Mouse (Mus musculus) kidney, embryonic 16.5 days (tissue): Measurements from ENCODE around the gene Ydjc. TPM values are rescaled to one million over a fixed set of nuclear protein-coding genes. Genes with fewer than 3 reads are reported as not detected.
A peak's percentile ranks its signal among the peaks of the same experiment; 100 is the strongest.

Experiments
- ATAC-seq: fragments of 200-750 bp; cut with Nextera tagmentation; 2 replicates; pipeline ENCODE4 v1.8.0; 2017; ENCODE audit warnings: moderate TSS enrichment; ENCODE audit not compliant: low FRiP score, low TSS enrichment
- H3K27ac ChIP-seq: fragments of 300-500 bp; sonication (generic); 2 replicates; pipeline ENCODE4 v1.5.1; 2014; ENCODE audit warnings: low read length
- H3K27me3 ChIP-seq: fragments of 300-500 bp; sonication (generic); 2 replicates; pipeline ENCODE4 v1.6.1; 2014; ENCODE audit warnings: low read length, control low read depth, mixed read lengths; ENCODE audit not compliant: insufficient read depth
- H3K36me3 ChIP-seq: fragments of 300-500 bp; sonication (generic); 2 replicates; pipeline ENCODE4 v1.6.1; 2014; ENCODE audit warnings: low read length, control low read depth, mixed read lengths; ENCODE audit not compliant: insufficient read depth
- H3K4me1 ChIP-seq: fragments of 300-500 bp; sonication (generic); 2 replicates; pipeline ENCODE4 v1.6.1; 2014; ENCODE audit warnings: low read length, control low read depth, mixed read lengths; ENCODE audit not compliant: insufficient read depth
- H3K4me2 ChIP-seq: fragments of 300-500 bp; sonication (generic); replicated peaks from 2 replicates; pipeline ENCODE4 v1.6.1; 2014; ENCODE audit warnings: low read depth, low read length
- H3K4me3 ChIP-seq: fragments of 300-500 bp; sonication (generic); 2 replicates; pipeline ENCODE4 v1.5.1; 2014; ENCODE audit warnings: mild to moderate bottlenecking, low read length
- H3K9ac ChIP-seq: fragments of 300-500 bp; sonication (generic); replicated peaks from 2 replicates; pipeline ENCODE4 v1.6.1; 2014; ENCODE audit warnings: low read length
- H3K9me3 ChIP-seq: fragments of 300-500 bp; sonication (generic); 2 replicates; pipeline ENCODE4 v1.6.1; 2016; ENCODE audit warnings: low read length, control low read depth
- WGBS: fragments of 180-500 bp; shearing (Covaris S2); extraction: QIAGEN DNeasy Blood & Tissue Kit; methylation state at CpG from one replicate; pipeline ENCODE4 v1.1.7; 2014; 5-methylcytosine and 5-hydroxymethylcytosine counted together
- polyA plus RNA-seq: library from polyadenylated mRNA; unstranded; fragments of >200 nt; fragmentation: Nextera tagmentation; extraction: Ambion mirVana; gene quantifications from 2 replicates; pipeline ENCODE4 v1.2.1, GENCODE M21; 2015

The Ydjc gene
- polyA plus RNA-seq: 7.2 and 7.8 TPM in 2 replicates

GRCm38 (mm10) chr16:17144339-17144738 lies at the start of gene Ydjc:
TSS of gene Ydjc (plus strand) at chr16:17144621.
- Histone ChIP-seq H3K4me2 (no peak within 1 kb of the TSS), H3K27me3 (no peaks in the 10 kb centered on the region), H3K9me3 (no peaks in the 10 kb centered on the region), H3K36me3 (no peaks in the 10 kb centered on the region), H3K4me3 (no peak within 1 kb of the TSS), H3K9ac (no peak within 1 kb of the TSS), H3K4me1 (peaks cover 11% of the 10 kb centered on the region), H3K27ac (no peak within 1 kb of the TSS)
- WGBS: 30% methylated on average over 7 of the region's 7 CpGs
- ATAC-seq: no peak

GRCm38 (mm10) chr16:17096938-17097337 lies 47.5 kb upstream of the Ydjc start:
- no peak overlapping the region for H3K9ac ChIP-seq
- no peaks in the 10 kb centered on the region for H3K27me3 ChIP-seq
- ATAC-seq: no peak
- H3K9me3 ChIP-seq: no peaks in the 10 kb centered on the region
- peaks cover 79% of the 10 kb centered on the region for H3K36me3 ChIP-seq
- H3K27ac ChIP-seq: no peak overlapping the region
- no peak overlapping the region for H3K4me3 ChIP-seq
- H3K4me2 ChIP-seq: no peak overlapping the region
- no peaks in the 10 kb centered on the region for H3K4me1 ChIP-seq
- 92% methylated on average over 3 of the region's 3 CpGs for WGBS

GRCm38 (mm10) chr16:17102630-17103220 lies 41.7 kb upstream of the Ydjc start:
- no peaks in the 10 kb centered on the region for H3K27me3 ChIP-seq
- peaks cover 48% of the 10 kb centered on the region for H3K36me3 ChIP-seq
- no peak overlapping the region for H3K9ac ChIP-seq
- peaks cover 8% of the 10 kb centered on the region; the same call in 1 of the 2 replicates for H3K4me1 ChIP-seq
- no peak overlapping the region for H3K27ac ChIP-seq
- H3K4me2 ChIP-seq: no peak overlapping the region
- WGBS: 60% methylated on average over 7 of the region's 7 CpGs
- ATAC-seq: no peak
- no peak overlapping the region for H3K4me3 ChIP-seq
- no peaks in the 10 kb centered on the region for H3K9me3 ChIP-seq

- Histone ChIP-seq H3K36me3 (peaks cover 38% of the 10 kb centered on the region), H3K27ac (no peak overlapping the region), H3K9ac (no peak overlapping the region), H3K4me2 (no peak overlapping the region), H3K4me3 (no peak overlapping the region), H3K4me1 (peaks cover 9% of the 10 kb centered on the region), H3K9me3 (no peaks in the 10 kb centered on the region), H3K27me3 (no peaks in the 10 kb centered on the region)
- no peak for ATAC-seq
- WGBS: 68% methylated on average over 4 of the region's 4 CpGs
These were observed 39.8 kb upstream of the Ydjc start for GRCm38 (mm10) chr16:17104600-17104999.

- Histone ChIP-seq H3K9ac (peak within 1 kb of the TSS; percentile 72), H3K4me2 (peak within 1 kb of the TSS; percentile 70), H3K9me3 (no peaks in the 10 kb centered on the region), H3K4me1 (peaks cover 9% of the 10 kb centered on the region), H3K27me3 (no peaks in the 10 kb centered on the region), H3K27ac (peak within 1 kb of the TSS; percentile 16; the same call in 1 of the 2 replicates), H3K36me3 (peaks cover 38% of the 10 kb centered on the region), H3K4me3 (peak within 1 kb of the TSS; percentile 78)
- ATAC-seq: peak; percentile 85
- 6% methylated on average over 37 of the region's 38 CpGs for WGBS
These were observed 33.4 kb upstream of the Ydjc start, which contains the start of gene Ppil2 for GRCm38 (mm10) chr16:17110771-17111743. TSS of gene Ppil2 (minus strand) at chr16:17111257.

GRCm38 (mm10) chr16:17117309-17117799 lies 27.1 kb upstream of the Ydjc start:
- H3K36me3 ChIP-seq: peaks cover 53% of the 10 kb centered on the region
- H3K4me2 ChIP-seq: no peak overlapping the region
- H3K4me1 ChIP-seq: no peaks in the 10 kb centered on the region
- WGBS: 81% methylated on average over 5 of the region's 5 CpGs
- H3K27me3 ChIP-seq: no peaks in the 10 kb centered on the region
- no peak overlapping the region for H3K9ac ChIP-seq
- no peak for ATAC-seq
- H3K9me3 ChIP-seq: no peaks in the 10 kb centered on the region
- H3K4me3 ChIP-seq: no peak overlapping the region
- no peak overlapping the region for H3K27ac ChIP-seq

- Histone ChIP-seq H3K4me1 (peaks cover 16% of the 10 kb centered on the region), H3K27ac (no peak overlapping the region), H3K4me3 (no peak overlapping the region), H3K4me2 (no peak overlapping the region), H3K36me3 (peaks cover 30% of the 10 kb centered on the region), H3K9ac (no peak overlapping the region), H3K27me3 (no peaks in the 10 kb centered on the region), H3K9me3 (no peaks in the 10 kb centered on the region)
- 67% methylated on average over 14 of the region's 14 CpGs for WGBS
- no peak for ATAC-seq
These were observed 22.9 kb upstream of the Ydjc start for GRCm38 (mm10) chr16:17121569-17121968.

GRCm38 (mm10) chr16:17124119-17124870 lies 20.1 kb upstream of the Ydjc start:
- Histone ChIP-seq H3K27ac (peak overlapping the region; percentile 74), H3K4me3 (peak overlapping the region; percentile 71)
- 2% methylated on average over 22 of the region's 22 CpGs for WGBS

GRCm38 (mm10) chr16:17124871-17125520 lies 19.4 kb upstream of the Ydjc start, which contains the start of gene 2610318N02Rik:
TSS of gene 2610318N02Rik (minus strand) at chr16:17125167.
- Histone ChIP-seq H3K4me2 (peak within 1 kb of the TSS; percentile 74), H3K9ac (peak within 1 kb of the TSS; percentile 82), H3K36me3 (peaks cover 14% of the 10 kb centered on the region; the same call in 1 of the 2 replicates), H3K9me3 (no peaks in the 10 kb centered on the region), H3K4me3 (peak within 1 kb of the TSS; percentile 71), H3K27ac (peak within 1 kb of the TSS; percentile 74), H3K4me1 (peaks cover 16% of the 10 kb centered on the region), H3K27me3 (no peaks in the 10 kb centered on the region)
- WGBS: 0% methylated on average over 25 of the region's 25 CpGs
- peak; percentile 95 for ATAC-seq

More at GRCm38 (mm10) chr16:17124119-17124870, 20.1 kb upstream of the Ydjc start:
- H3K9me3 ChIP-seq: no peaks in the 10 kb centered on the region
- peaks cover 16% of the 10 kb centered on the region for H3K4me1 ChIP-seq
- peak overlapping the region; percentile 82 for H3K9ac ChIP-seq
- H3K4me2 ChIP-seq: peak overlapping the region; percentile 74
- ATAC-seq: peak; percentile 66
- no peaks in the 10 kb centered on the region for H3K27me3 ChIP-seq
- H3K36me3 ChIP-seq: peaks cover 20% of the 10 kb centered on the region
